Mouse (Mus musculus) G1E-ER4 (cell line): ENCODE data around the gene Klf3. TPM values are rescaled to one million over a fixed set of nuclear protein-coding genes. Genes with fewer than 3 reads are reported as not detected.

Experiments
- GATA1 ChIP-seq: IDR thresholded peaks from one replicate; pipeline ENCODE4 v1.8.0; 2012; ENCODE audit warnings: low read length, inconsistent platforms
- polyA plus RNA-seq: library from polyadenylated mRNA; stranded (reverse); fragments of >175 nt; gene quantifications from 2 replicates; pipeline ENCODE4 v1.2.3, GENCODE M21; 2012

Gene Klf3
- polyA plus RNA-seq, 1 experiment: 380 TPM

GRCm38 (mm10) chr5:64849892-64850291, 46.7 kb downstream of the Klf3 start:
- TF ChIP-seq GATA1: no peak

GRCm38 (mm10) chr5:64852656-64853398, 49.6 kb downstream of the Klf3 start:
- TF ChIP-seq GATA1: no peak

- TF ChIP-seq GATA1: no peak
These were observed 50.2 kb downstream of the Klf3 start for GRCm38 (mm10) chr5:64853421-64853820.

- TF ChIP-seq GATA1: no peak
These were observed 52.0 kb downstream of the Klf3 start for GRCm38 (mm10) chr5:64855199-64855598.

- no peak for TF ChIP-seq GATA1
These were observed 57.8 kb downstream of the Klf3 start for GRCm38 (mm10) chr5:64860900-64861470.

GRCm38 (mm10) chr5:64861471-64862199, 58.4 kb downstream of the Klf3 start:
- no peak for TF ChIP-seq GATA1

GRCm38 (mm10) chr5:64862269-64862668, 59.1 kb downstream of the Klf3 start:
- TF ChIP-seq GATA1: no peak

- no peak for TF ChIP-seq GATA1
These were observed 61.5 kb downstream of the Klf3 start for GRCm38 (mm10) chr5:64864699-64865108.

- TF ChIP-seq GATA1: no peak
These were observed 62.2 kb downstream of the Klf3 start for GRCm38 (mm10) chr5:64865219-64865964.

- TF ChIP-seq GATA1: no peak
These were observed 63.3 kb downstream of the Klf3 start for GRCm38 (mm10) chr5:64866331-64867050.

GRCm38 (mm10) chr5:64867124-64867523, 63.9 kb downstream of the Klf3 start:
- no peak for TF ChIP-seq GATA1

GRCm38 (mm10) chr5:64867551-64867950, 64.4 kb downstream of the Klf3 start:
- TF ChIP-seq GATA1: no peak

- no peak for TF ChIP-seq GATA1
These were observed 73.1 kb downstream of the Klf3 start for GRCm38 (mm10) chr5:64876086-64876830.

GRCm38 (mm10) chr5:64877235-64878026, 74.2 kb downstream of the Klf3 start:
- no peak for TF ChIP-seq GATA1
